Mouse (Mus musculus): ENCODE results near the gene Maff.

DNA sequence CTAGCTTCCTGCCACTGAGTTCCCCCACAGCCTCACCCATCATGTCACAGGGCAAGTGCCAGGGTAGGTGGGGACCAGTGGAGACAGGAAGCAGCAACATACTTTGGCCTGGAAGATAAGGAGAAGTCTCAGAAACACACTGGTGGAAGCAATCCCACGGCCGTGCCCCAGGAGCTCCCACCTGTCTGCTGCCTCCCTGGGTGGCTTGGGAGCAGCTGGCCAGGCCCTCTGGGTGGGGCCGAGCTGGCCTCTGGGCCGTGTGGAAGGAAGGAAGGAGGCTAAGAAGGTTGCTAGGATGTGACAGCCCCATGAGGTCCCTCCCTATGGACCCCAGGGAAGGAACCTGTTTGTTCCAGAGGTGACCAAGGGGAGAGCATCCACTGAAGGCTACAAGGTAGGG, 14.6 kb downstream of the Maff start:
- TF ChIP-seq CTCF (IDR thresholded peaks at IDR 0.05; ENCODE audit: borderline replicate concordance, insufficient read depth, low read depth, low read length) (no peak), POLR2A (IDR thresholded peaks at IDR 0.05; ENCODE audit: borderline replicate concordance, insufficient read depth, low read length) (no peak)

Data from cerebellum, adult 2 months (tissue).